Mouse (Mus musculus) v-Abl transformed pro-B cells (cell line): ENCODE results near the gene Ocln.

Experiments
- in situ Hi-C, 2 experiments: fragments of 400-800 bp; cut with MboI; formaldehyde crosslinking; loops; one replicate each; pipeline ENCODE4 v1.15.1; 2025; ENCODE audit not compliant: unreplicated experiment in 2 of 2

The Ocln gene

GRCm38 (mm10) chr13:100545510-100545909 lies 7.0 kb downstream of the Ocln start:
- in situ Hi-C loops = no loop called here

- in situ Hi-C loops = no loop called here
Measured at GRCm38 (mm10) chr13:100544220-100544662, 8.3 kb downstream of the Ocln start.

- in situ Hi-C loops = no loop called here
Measured at GRCm38 (mm10) chr13:100543011-100543767, 9.3 kb downstream of the Ocln start.

GRCm38 (mm10) chr13:100536149-100536548 lies 16.4 kb downstream of the Ocln start:
- in situ Hi-C loops = no loop called here

- in situ Hi-C loops = no loop called here
Measured at GRCm38 (mm10) chr13:100532788-100533365, 19.6 kb downstream of the Ocln start.

- in situ Hi-C loops = no loop called here
Measured at GRCm38 (mm10) chr13:100526649-100527038, 25.9 kb downstream of the Ocln start.

GRCm38 (mm10) chr13:100525935-100526648 lies 26.4 kb downstream of the Ocln start:
- in situ Hi-C loops = no loop called here

GRCm38 (mm10) chr13:100524896-100525295 lies 27.6 kb downstream of the Ocln start:
- in situ Hi-C loops = no loop called here

GRCm38 (mm10) chr13:100523698-100524097 lies 28.8 kb downstream of the Ocln start:
- in situ Hi-C loops = no loop called here

GRCm38 (mm10) chr13:100521724-100522591 lies 30.6 kb downstream of the Ocln start:
- in situ Hi-C loops = no loop called here

- in situ Hi-C loops = no loop called here
Measured at GRCm38 (mm10) chr13:100519162-100519561, 33.4 kb downstream of the Ocln start.

GRCm38 (mm10) chr13:100518191-100518590 lies 34.3 kb downstream of the Ocln start:
- in situ Hi-C loops = no loop called here

- in situ Hi-C loops = no loop called here
Measured at GRCm38 (mm10) chr13:100517652-100518153, 34.8 kb downstream of the Ocln start.

GRCm38 (mm10) chr13:100516213-100517105 lies 36.1 kb downstream of the Ocln start:
- in situ Hi-C loops = no loop called here

GRCm38 (mm10) chr13:100512792-100513191 lies 39.7 kb downstream of the Ocln start:
- in situ Hi-C loops = no loop called here

- in situ Hi-C loops = no loop called here
Measured at GRCm38 (mm10) chr13:100511860-100512364, 40.6 kb downstream of the Ocln start.

GRCm38 (mm10) chr13:100511146-100511859 lies 41.2 kb downstream of the Ocln start:
- in situ Hi-C loops = no loop called here

- in situ Hi-C loops = loop anchor here (10.0 to 25.0 kb wide), 5 partner anchors 155 to 387 kb away; partner anchors contain the start of genes Ak6 (in 1 of the 2), Bdp1 (in 1 of the 2), Rad17 (in 1 of the 2) and Serf1 (in 1 of the 2)
Measured at GRCm38 (mm10) chr13:100499625-100500024, 52.9 kb downstream of the Ocln start.
